Mouse (Mus musculus): ENCODE data around the gene Cox15.

Gene Cox15

DNA sequence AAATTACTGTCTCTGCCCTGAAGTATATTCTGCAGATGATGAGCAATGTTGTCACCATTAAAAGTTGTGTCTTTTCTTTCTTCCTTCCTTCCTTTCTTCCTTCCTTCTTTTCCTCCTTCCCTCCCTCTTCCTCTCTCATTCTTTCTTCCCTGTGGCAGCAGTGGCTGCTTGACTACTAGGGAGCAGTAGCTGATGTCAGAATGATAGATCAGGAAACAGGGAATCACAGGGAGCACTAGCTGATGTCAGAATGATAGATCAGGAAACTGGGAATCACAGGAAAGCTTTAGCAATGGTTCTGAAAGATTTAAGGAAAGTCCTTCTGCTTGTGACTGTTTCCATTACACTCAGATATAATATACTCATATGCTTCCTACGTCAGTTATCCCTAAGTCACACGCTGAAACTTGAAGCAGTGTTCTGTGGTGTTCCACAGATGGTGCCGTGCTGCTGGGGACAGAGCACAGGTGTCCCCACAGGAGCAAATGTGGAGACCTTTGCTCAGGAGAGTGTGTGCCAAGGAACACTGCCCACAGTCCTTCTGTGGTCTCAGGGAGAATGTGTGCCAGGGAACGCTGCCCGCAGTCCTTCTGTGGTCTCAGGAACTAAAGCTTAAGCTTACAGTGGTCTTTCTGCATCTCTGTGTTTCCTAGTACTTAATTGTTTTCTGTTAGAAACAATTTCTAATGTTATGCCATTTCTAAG is 55.0 kb downstream of the Cox15 start:
- CTCF ChIA-PET, result interaction anchor here in 1 of 4 experiments (0.6 kb wide), 1 partner anchor 184 kb away, joined by 3 read pairs; no protein-coding TSS in a partner anchor
- POLR2A ChIA-PET, result interaction anchor here in 3 of 4 experiments (0.6 to 3.6 kb wide), 6 partner anchors 8 to 82 kb away, joined by 3 to 20 read pairs (median 5); partner anchors contain the start of genes Entpd7 (in 2 of the 3) and Slc25a28 (in 2 of the 3)

DNA sequence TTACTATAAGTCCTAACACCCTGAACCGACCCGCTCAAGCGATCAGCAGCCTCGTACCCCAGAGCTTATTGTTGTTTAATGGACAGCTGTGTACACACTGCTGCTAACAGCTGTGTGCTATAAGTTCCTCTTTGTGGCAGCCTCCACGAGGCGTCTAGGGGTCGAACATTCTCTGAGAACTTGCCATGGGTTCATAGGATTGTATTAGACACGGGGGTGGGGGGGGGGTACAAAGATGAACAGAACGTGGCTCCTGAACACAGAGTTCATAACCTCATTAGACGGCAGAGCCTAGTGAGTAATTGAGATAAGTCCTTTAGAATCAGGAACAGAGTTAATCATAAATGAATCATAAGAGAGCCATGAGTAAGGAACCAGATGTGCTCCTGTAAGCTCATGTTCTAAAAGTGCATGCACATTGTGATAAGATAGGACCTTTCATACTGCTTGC is 57.3 kb downstream of the Cox15 start:
- ChIA-PET CTCF (interaction anchor here in 3 of 4 experiments (0.5 to 0.8 kb wide), 4 partner anchors 30 to 792 kb away, joined by 3 to 5 read pairs (median 4); no protein-coding TSS in a partner anchor), POLR2A (interaction anchor here in 3 of 4 experiments (0.7 to 1.8 kb wide), 3 partner anchors 20 to 21 kb away, joined by 3 to 9 read pairs (median 5); partner anchors contain the start of gene Slc25a28 (in 2 of the 3))

DNA sequence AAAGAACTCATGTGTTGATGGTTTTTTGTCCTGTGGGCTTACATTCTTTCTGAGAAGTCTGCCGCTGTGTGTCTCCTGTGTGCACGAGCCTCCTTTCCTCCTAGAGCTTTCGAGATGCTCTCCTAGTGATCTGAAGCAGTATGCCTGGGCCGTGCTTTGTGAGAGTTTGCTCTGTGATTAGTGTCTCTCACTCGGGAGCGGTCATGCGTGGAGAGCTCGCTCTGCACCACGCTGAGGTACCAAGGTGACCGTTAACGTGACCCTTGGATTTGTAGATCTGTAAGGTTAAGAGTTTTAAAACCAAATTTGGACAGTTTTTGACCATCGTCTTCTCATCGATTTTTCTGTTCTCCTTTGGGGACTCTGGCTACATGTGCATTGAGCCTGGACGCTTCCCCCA is 60.0 kb downstream of the Cox15 start:
- ChIA-PET POLR2A (interaction anchor here in 2 of 4 experiments (0.7 to 2.5 kb wide), 2 partner anchors 16 to 17 kb away, joined by 3 to 10 read pairs; partner anchors contain the start of gene Slc25a28 (in 1 of the 2)), CTCF (interaction anchor here in 2 of 4 experiments (0.8 to 1.8 kb wide), 4 partner anchors 18 to 293 kb away, joined by 3 to 7 read pairs (median 4); partner anchors contain the start of genes Cox15 (in 1 of the 2), Cutc (in 1 of the 2) and Slc25a28 (in 1 of the 2))

DNA sequence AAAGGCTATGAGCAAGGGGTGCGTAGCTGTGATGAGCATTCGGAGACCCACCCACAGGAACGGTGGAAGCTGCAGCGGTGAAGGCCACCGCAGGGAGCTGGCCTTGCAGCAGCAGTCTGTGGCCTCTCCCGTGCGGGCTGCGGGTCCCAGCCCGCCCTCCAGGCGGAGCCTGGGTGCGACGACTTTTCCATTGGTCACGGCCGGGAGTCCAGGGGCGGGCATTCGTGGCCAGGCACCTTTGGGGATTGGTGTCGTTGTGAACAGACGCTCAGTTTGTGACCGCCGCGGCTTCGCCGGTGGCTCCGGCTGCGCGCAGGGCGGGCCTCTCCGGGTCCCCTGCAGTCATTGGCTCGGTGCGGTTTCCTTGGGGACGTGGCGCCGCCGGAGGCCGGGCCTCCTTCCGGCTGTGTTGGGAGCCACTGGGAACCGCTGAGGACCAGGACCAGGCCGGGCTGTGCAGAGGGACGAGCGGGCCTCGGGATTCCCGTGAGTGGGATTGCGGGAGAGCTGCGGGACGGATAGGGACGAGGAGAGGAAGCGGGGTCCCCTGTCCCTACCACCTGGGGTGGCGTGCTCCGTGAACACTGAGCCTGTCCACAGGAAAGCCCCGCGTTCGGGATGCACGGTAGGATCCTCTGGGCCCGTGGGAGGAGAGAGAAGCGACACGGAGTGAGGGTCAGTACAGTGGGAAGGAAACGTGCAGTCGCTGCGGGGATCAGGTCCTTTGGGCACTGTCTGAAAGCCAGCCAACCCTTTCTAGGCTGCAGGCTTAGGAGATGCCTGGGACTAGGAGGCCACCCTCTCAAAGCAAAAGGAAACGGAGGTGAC is 63.2 kb downstream of the Cox15 start, which contains the start of gene Entpd7:
Gene Entpd7, plus strand, starts transcription at position 254 of the 828 bp plus-strand sequence.
- ChIA-PET CTCF (interaction anchor here in 3 of 4 experiments (0.6 to 2.1 kb wide), 8 partner anchors 14 to 159 kb away, joined by 3 to 16 read pairs (median 4); partner anchors contain the start of gene Slc25a28 (in 2 of the 3)), POLR2A (interaction anchor here in 3 of 4 experiments (0.5 to 3.6 kb wide), 13 partner anchors 8 to 255 kb away, joined by 3 to 71 read pairs (median 3); partner anchors contain the start of genes Slc25a28 (in 3 of the 3) and Got1 (in 1 of the 3))

All from embryonic stem cell, embryonic (primary cell).